Mouse (Mus musculus): ENCODE measurements around the gene Gm9044. TPM values are rescaled to one million over a fixed set of nuclear protein-coding genes. Genes with fewer than 3 reads are reported as not detected.

The Gm9044 gene
- polyA plus RNA-seq, 1 experiment: not detected

Other genes with a start within 250 kb of the Gm9044 start
- gene Mdm1, start 190.6 kb downstream of the Gm9044 start, polyA plus RNA-seq (2012; ENCODE audit: insufficient read depth, insufficient read length, low replicate concordance, missing spikeins): not detected in 2 replicates
- not detected in 2 replicates for gene Il22, start 127.5 kb downstream of the Gm9044 start, polyA plus RNA-seq (2012; ENCODE audit: insufficient read depth, insufficient read length, low replicate concordance, missing spikeins)
- not detected in 2 replicates for gene Gm32717, start 91.6 kb downstream of the Gm9044 start, polyA plus RNA-seq (2012; ENCODE audit: insufficient read depth, insufficient read length, low replicate concordance, missing spikeins)
- gene Gm32802, start 73.7 kb downstream of the Gm9044 start, polyA plus RNA-seq (2012; ENCODE audit: insufficient read depth, insufficient read length, low replicate concordance, missing spikeins): not detected in 2 replicates
- gene Iltifb, start 37.4 kb downstream of the Gm9044 start, polyA plus RNA-seq (2012; ENCODE audit: insufficient read depth, insufficient read length, low replicate concordance, missing spikeins): not detected in 2 replicates
- gene Gm9040, start 5.4 kb downstream of the Gm9044 start, polyA plus RNA-seq (2012; ENCODE audit: insufficient read depth, insufficient read length, low replicate concordance, missing spikeins): not detected in 2 replicates
- not detected in 2 replicates for gene Gm9045, start 5.4 kb upstream of the Gm9044 start, polyA plus RNA-seq (2012; ENCODE audit: insufficient read depth, insufficient read length, low replicate concordance, missing spikeins)
- gene Gm9046, start 10.8 kb upstream of the Gm9044 start, polyA plus RNA-seq (2012; ENCODE audit: insufficient read depth, insufficient read length, low replicate concordance, missing spikeins): not detected in 2 replicates
- not detected in 2 replicates for gene Gm9048, start 16.3 kb upstream of the Gm9044 start, polyA plus RNA-seq (2012; ENCODE audit: insufficient read depth, insufficient read length, low replicate concordance, missing spikeins)
- not detected in 2 replicates for gene Gm9049, start 21.7 kb upstream of the Gm9044 start, polyA plus RNA-seq (2012; ENCODE audit: insufficient read depth, insufficient read length, low replicate concordance, missing spikeins)
- not detected in 2 replicates for gene Ifng, start 108.6 kb upstream of the Gm9044 start, polyA plus RNA-seq (2012; ENCODE audit: insufficient read depth, insufficient read length, low replicate concordance, missing spikeins)